Mouse (Mus musculus): Measurements from ENCODE around the gene Acr. TPM values are rescaled to one million over a fixed set of nuclear protein-coding genes. Genes with fewer than 3 reads are reported as not detected.

Acr gene
- under 1 TPM; 0.28 to 0.30 TPM for total RNA-seq (2021)
- long read RNA-seq, experiment 1, result 0 reads
- long read RNA-seq, experiment 2, result 0 reads

DNA sequence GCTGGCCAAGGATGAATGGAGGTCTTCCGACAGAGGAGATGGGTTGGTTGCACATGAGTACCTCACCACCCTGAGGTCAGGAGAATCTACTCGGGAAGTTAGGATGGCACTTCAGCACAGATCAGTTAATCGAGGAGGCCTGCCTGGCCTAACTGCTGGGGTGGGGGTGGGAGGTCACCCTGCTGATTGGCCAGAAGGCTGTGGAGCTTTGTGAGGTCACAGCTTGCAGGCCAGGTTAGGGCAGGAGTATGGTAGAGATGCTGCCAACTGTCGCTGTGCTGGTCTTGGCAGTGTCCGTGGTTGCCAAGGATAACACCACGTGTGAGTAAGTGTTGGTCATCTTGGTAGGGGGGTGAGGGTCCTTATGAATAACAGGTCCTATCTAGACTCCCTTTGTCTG, at the start of gene Acr:
Gene Acr (plus strand): TSS at position 213 of the 400 bp plus-strand sequence.
- intact Hi-C loops (cut with DNase I), result no loop called here
- no peak for DNase-seq

- DNase-seq, result no peak
- intact Hi-C loops (cut with DNase I), result no loop called here
These were observed 46.2 kb upstream of the Acr start for GRCm38 (mm10) chr15:89521951-89522350.

- intact Hi-C loops (cut with DNase I), result no loop called here
- DNase-seq, result no peak
These were observed 45.4 kb upstream of the Acr start for GRCm38 (mm10) chr15:89522566-89523282.

GRCm38 (mm10) chr15:89523283-89523832, 44.8 kb upstream of the Acr start:
- intact Hi-C loops (cut with DNase I), result no loop called here
- DNase-seq, result no peak

DNA sequence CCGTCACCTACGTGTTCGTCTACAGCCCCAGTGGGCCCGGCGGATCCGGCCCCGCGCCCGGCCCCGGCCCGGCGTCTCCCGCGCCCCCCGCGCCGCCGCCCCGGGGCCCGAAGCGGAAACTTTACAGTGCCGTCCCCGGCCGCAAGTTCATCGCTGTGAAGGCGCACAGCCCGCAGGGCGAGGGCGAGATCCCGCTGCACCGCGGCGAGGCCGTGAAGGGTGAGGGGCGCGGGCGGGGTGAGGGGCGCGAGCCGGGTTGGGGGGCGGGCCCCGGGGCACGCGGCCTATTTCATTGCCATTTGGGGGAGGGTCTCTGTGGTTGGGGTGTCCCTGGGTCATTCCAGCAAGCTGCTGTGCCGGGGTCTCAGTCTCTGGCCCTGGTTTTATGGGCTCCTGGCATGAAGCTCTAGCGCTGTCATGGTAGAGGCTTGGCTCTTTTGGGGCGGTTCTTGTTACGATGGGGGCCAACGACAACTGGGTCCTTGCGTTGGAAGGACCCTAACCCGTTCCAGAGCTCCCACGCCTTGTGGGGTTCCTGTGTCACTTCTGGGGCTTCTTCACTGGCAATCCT, 44.0 kb upstream of the Acr start:
- intact Hi-C loops (cut with DNase I), result no loop called here
- DNase-seq, result no peak

- no peak for DNase-seq
- intact Hi-C loops (cut with DNase I), result no loop called here
These were observed 43.3 kb upstream of the Acr start for GRCm38 (mm10) chr15:89524611-89525415.

GRCm38 (mm10) chr15:89525464-89525863, 42.7 kb upstream of the Acr start:
- intact Hi-C loops (cut with DNase I), result no loop called here
- no peak for DNase-seq

DNA sequence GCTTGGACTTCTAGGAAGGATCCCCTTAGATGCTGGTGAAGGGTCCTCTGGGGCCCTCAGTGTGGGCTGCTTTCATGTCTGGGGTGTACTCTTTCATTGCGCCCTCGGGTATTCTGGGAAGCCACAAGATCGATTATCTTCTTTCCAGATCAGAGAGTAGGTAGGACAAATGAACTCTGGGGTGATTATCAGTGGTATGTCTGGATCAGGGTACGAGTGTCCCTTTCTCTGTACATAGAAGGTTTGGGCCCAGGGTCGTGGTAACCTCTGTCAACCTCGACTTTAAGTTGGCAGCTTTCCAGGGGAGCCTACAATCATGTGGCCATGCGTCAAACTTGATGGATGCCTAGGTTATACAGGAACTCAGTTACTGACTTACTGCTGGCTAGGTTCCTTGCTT, 42.2 kb upstream of the Acr start:
- no peak for DNase-seq
- intact Hi-C loops (cut with DNase I), result no loop called here

GRCm38 (mm10) chr15:89526776-89527325, 41.3 kb upstream of the Acr start:
- intact Hi-C loops (cut with DNase I), result no loop called here
- no peak for DNase-seq

GRCm38 (mm10) chr15:89527466-89527865, 40.7 kb upstream of the Acr start:
- intact Hi-C loops (cut with DNase I), result no loop called here
- DNase-seq, result no peak

DNA sequence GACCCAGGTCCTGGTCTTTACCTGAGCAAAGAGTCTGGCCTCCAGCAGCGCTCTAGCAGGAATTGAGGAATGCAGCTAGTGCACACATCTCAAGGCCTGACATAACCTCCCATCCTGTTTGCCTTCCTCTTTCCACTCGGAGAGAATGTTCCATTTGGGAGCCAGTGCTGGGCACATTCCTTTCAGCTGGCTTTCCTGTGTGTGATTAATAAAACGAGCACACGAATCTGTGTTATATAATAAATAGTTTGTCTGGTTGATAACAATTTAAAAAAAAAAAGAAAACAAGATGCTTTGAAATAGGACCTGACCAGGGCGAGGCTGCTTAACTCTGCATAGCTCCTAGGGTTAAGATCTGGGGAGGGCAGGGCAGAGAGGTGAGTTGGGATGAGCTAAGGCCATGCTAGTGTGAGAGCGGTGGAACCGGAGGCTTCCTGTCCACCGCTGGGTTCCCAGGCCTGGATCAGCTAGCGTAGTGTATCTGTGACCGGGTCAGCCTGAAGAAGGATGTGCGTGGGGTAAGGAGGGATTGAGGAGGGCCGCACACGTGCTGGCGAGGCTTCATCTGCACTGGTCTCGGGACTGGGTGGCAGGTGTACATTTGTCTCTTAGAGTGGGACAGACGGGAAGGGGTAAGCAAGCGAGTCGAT, 39.8 kb upstream of the Acr start:
- DNase-seq, result no peak
- intact Hi-C loops (cut with DNase I), result no loop called here

DNA sequence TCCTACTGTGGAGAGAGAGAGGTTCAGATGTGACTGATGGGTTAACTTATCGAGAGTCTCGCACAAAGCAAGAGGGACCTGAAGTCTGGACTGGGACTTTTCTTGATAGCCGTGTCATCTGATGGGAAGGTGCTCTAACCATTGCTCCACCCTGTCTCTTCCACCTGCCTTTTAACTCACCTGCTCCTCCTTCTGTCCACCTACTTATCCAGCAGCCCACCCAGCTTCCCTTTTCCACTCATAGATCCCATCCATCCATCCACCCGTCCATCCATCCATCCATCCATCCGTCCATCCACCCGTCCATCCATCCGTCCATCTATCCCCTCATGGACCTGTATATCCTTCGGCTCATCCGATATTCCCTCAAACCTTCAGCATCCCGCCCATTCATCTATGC, 39.2 kb upstream of the Acr start:
- intact Hi-C loops (cut with DNase I), result no loop called here
- DNase-seq, result no peak

GRCm38 (mm10) chr15:89530336-89530735, 37.8 kb upstream of the Acr start:
- DNase-seq, result peak in 1 of 2 experiments; percentile 56
- intact Hi-C loops (cut with DNase I), result loop anchor here (10.0 kb wide), 1 partner anchor 186 kb away; no protein-coding TSS in a partner anchor

- intact Hi-C loops (cut with DNase I), result loop anchor here (10.0 kb wide), 1 partner anchor 187 kb away; no protein-coding TSS in a partner anchor
- DNase-seq, result no peak
These were observed 36.7 kb upstream of the Acr start for GRCm38 (mm10) chr15:89531399-89531798.

DNA sequence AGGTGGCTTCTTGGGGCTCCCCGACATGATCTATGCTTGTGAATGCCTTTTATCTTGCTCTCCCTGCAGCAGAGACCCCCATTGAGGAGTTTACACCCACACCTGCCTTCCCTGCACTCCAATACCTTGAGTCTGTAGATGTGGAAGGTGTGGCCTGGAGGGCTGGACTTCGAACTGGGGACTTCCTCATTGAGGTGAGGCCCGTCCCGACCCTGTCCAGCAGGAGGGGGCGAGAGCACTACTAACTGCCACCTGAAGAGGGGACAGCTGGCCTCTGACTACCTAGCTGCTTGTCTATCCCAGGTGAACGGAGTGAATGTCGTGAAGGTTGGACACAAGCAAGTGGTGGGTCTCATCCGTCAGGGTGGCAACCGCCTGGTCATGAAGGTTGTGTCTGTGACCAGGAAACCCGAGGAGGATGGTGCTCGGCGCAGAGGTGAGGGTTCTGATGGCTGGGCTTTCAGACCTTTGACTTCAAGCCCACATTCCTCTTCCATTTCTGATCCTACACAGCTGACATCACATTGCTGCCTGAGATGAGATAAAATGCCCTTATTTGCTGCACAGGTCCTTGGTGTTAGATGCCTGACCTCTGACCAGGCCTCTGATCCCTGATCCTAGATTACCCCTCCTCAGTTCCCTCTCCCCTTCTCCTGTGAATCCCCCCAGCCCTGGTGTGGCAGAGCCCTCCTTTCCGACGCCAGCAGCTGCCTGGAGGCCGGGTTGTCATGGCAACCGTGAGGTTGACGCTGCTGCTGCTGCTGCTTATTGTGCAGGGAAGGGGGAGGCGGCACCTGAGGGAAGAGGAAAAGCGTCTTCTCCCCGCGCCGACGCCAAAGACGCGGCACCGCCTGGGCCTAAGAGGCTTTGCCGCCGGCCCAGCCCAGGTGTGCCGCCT, 35.9 kb upstream of the Acr start:
- no peak for DNase-seq
- intact Hi-C loops (cut with DNase I), result loop anchor here (10.0 kb wide), 1 partner anchor 187 kb away; no protein-coding TSS in a partner anchor

GRCm38 (mm10) chr15:89532924-89533842, 34.9 kb upstream of the Acr start:
- DNase-seq, result no peak
- intact Hi-C loops (cut with DNase I), result loop anchor here (10.0 kb wide), 1 partner anchor 188 kb away; no protein-coding TSS in a partner anchor

DNA sequence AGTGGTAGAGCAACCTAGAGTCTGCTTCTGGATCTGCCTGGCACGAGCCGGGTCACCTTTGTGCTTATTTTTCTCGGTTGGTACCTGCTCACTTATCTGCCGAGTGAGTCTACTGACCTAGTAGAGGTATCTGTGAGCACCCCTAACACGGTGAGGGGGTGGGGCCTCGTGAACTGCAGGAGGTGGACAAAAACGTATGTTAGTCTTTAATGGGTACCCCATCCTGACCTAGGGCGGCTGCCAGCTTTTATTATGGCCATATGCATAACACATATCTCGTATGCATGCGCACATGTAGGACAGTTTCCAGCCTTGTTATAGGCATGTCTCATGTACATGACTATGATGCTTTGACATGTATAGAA, 34.3 kb upstream of the Acr start:
- intact Hi-C loops (cut with DNase I), result loop anchor here (10.0 kb wide), 1 partner anchor 189 kb away; no protein-coding TSS in a partner anchor
- no peak for DNase-seq

- intact Hi-C loops (cut with DNase I), result no loop called here
These were observed 24.0 kb upstream of the Acr start for GRCm38 (mm10) chr15:89544171-89544570.

More at GRCm38 (mm10) chr15:89544171-89544570, 24.0 kb upstream of the Acr start:
- no peak for DNase-seq

All from gastrocnemius, postnatal 36 days (tissue).